Mouse (Mus musculus): ENCODE measurements around the gene Rnf220. TPM values are rescaled to one million over a fixed set of nuclear protein-coding genes. Genes with fewer than 3 reads are reported as not detected.

Gene Rnf220
- polyA plus RNA-seq, 1 experiment from 2014 or later: 76.1 TPM

DNA sequence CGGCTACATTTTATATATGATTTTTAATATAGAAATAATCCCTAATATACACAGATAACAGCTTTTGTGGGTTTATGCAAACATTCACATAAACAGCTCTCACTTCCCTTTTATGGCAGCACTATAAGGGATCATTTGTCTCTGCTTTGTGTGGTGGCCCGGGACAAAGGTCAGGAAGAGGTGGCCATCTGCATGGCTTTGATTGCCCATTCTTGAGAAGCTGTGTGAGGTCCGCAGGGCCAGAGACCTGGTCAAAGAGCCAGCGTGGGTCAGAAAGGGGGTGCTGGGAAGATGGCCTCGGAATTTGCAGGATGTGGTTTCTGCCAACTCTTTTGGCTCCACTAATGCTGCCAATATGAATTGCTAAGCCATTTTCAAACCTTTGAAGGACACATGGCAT lies 273.9 kb downstream of the Rnf220 start:
- Histone ChIP-seq H3K27me3 (ENCODE audit: insufficient read depth, poor library complexity, severe bottlenecking) (peaks cover 1% of the 10 kb centered on the region; the same call in 1 of the 2 replicates), H3K27ac (no peak overlapping the region), H3K9me3 (no peaks in the 10 kb centered on the region), H3K4me1 (peaks cover 5% of the 10 kb centered on the region; the same call in 1 of the 2 replicates), H3K36me3 (no peaks in the 10 kb centered on the region), H3K4me3 (no peak overlapping the region)
- WGBS: 69% methylated on average over 5 of the region's 5 CpGs
- DNase-seq (ENCODE audit: low spot score): no peak

DNA sequence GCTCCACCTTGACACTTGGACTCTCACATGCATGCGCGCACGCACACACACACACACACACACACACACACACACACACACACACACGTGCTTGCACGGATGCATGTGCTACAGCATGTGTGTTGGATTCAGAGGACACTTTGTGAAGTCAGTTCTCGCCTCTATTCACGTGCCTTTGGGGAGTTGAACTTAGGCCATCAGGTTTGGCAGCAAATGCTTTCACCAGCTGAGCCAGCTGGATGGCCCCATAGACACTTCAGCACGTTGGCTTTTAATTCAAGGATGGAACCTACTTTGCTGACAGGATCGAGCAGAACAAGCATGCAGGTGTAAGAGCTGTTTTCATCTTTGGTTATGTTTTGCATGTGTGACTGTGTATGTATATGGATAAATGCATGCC lies 275.0 kb downstream of the Rnf220 start:
- Histone ChIP-seq H3K27me3 (ENCODE audit: insufficient read depth, poor library complexity, severe bottlenecking) (no peaks in the 10 kb centered on the region), H3K36me3 (no peaks in the 10 kb centered on the region), H3K4me1 (peaks cover 5% of the 10 kb centered on the region; the same call in 1 of the 2 replicates), H3K4me3 (no peak overlapping the region), H3K27ac (no peak overlapping the region), H3K9me3 (no peaks in the 10 kb centered on the region)
- DNase-seq (ENCODE audit: low spot score): no peak
- WGBS: 80% methylated on average over 9 of the region's 9 CpGs

Other genes with a start within 250 kb of the Rnf220 start
- 11.0 and 14.4 TPM in 2 replicates for gene Tmem53, start 245.1 kb downstream of the Rnf220 start, polyA plus RNA-seq (2016; fragmentation: Nextera tagmentation; extraction: Ambion mirVana)
- gene Armh1, start 244.9 kb downstream of the Rnf220 start, polyA plus RNA-seq (2016; fragmentation: Nextera tagmentation; extraction: Ambion mirVana): 0.20 and 0.46 TPM in 2 replicates
- 108 and 118 TPM in 2 replicates for gene Eri3, start 53.3 kb upstream of the Rnf220 start, polyA plus RNA-seq (2016; fragmentation: Nextera tagmentation; extraction: Ambion mirVana)
- gene Dmap1, start 185.2 kb upstream of the Rnf220 start, polyA plus RNA-seq (2016; fragmentation: Nextera tagmentation; extraction: Ambion mirVana): 54.6 and 63.6 TPM in 2 replicates
- gene Gm12845, start 227.4 kb upstream of the Rnf220 start, polyA plus RNA-seq (2016; fragmentation: Nextera tagmentation; extraction: Ambion mirVana): not detected in 2 replicates

Measured in heart, embryonic 10.5 days (tissue).